Mouse (Mus musculus) cerebellum, adult 9-11 months (tissue): ENCODE data around the gene Zbtb48.
A peak's percentile ranks its signal among the peaks of the same experiment; 100 is the strongest.

Experiments
- DNase-seq: peaks from one replicate; pipeline ENCODE4 v3.0.0; 2022

Zbtb48 gene

DNA sequence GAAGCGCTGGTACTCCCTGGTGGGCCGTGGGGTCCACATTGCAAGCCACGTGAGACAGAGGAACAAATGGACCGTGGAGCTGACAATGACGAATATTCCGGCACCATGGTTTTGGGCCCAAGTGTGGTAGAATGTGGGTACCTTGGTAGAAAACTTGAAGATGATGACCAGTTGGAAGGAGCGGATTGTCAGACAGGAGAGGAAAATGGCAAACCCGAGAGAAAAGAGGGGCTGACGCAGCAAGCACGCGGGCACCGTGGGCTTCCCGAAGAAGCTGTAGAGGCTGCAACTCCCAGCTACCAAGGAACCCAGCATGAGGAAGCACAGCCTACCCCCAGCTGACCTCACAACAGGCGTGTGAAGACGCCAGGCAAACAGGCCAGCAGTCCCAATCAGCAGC, 985 bp upstream of the Zbtb48 start:
- peak; percentile 57 for DNase-seq

GRCm38 (mm10) chr4:152026751-152027508, 541 bp downstream of the Zbtb48 start:
- peak; percentile 55 for DNase-seq

DNA sequence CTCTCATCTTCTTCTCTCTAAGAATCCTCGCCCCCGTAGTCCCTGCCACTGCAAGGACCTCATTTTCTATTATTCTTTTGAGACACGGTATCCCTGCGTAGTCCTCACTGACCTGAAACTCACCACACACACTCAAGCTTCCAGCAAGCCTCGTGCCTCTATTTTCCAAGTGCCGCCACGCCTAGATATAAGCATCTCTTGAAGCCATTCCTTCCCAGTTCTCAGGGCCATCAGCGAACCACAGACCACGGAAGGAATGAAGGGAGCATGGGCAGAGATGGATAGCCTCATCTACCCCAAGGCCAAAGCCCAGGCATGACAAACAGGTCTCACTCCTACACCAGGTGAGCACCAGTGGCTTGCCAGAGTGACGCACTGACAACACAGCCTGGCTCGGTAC, 2.9 kb downstream of the Zbtb48 start:
- no peak for DNase-seq

DNA sequence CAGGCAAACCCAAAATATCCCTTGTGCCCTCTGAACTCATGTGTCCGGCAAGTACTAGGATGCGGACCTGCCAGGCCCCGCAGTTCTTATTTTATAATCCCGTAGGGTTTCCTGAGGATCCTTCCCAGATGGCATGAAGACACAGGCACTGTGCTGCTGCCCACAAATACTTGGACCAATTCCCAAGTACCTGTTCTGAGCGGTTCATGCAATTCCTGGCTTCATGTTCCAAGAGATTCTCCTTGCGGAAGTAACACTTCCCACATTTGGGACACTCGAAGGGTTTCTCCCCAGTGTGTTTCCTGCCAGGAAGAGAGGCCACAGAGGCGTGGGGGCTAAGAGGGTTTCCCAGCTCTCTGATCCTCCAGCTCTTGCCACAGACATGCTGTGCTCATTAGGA, 5.0 kb downstream of the Zbtb48 start:
- peak; percentile 57 for DNase-seq

DNA sequence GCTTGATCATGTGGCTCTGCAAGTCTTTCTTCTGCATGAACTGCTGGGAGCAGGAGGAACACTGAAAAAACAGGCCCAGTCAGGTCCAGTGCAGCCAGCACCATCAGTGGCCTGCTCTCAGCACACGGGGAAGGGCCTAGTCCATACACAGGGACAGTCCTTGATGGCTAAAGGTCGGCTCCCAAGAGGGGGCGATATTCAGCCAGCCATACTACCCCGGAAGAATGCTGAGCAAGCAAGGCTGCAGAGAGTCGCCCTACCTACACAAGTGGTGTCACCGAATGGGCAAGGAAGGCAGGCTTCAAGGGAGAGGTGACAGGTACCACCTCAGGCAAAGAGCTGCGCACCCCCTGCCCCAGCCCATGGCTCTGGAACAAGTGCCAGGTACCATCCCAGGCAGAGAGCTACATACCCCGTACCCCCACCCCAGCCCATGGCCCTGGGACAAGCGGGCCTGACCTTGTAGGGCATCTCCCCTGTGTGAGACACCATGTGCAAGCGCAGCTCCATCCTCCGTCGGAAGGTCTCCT, 5.8 kb downstream of the Zbtb48 start:
- DNase-seq, result peak; percentile 39

- DNase-seq, result peak; percentile 9
Observed at GRCm38 (mm10) chr4:152020024-152020423, 7.4 kb downstream of the Zbtb48 start.

DNA sequence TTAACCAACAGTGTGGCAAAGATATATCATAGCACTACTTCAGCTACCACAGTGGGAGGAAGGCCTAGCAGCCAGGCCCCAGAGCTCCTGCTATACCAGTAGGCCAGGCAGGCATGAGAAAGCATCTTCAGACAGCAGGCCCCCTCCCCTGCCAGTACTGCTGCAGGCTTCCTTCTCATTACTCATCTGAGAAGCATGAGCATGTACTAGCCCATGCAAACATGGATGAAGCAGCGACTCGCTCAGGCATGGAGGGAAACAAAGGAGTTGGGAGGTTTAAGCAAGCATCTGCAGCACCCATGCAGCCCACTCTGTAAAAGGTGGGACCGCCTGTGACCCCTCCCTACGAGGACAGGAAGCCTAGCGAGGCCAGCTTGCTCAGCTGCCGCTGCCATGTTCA, 8.4 kb downstream of the Zbtb48 start:
- no peak for DNase-seq

GRCm38 (mm10) chr4:152013036-152013813, 14.2 kb downstream of the Zbtb48 start:
- no peak for DNase-seq

GRCm38 (mm10) chr4:152012109-152012508, 15.4 kb downstream of the Zbtb48 start:
- DNase-seq, result no peak

- DNase-seq, result no peak
Observed at GRCm38 (mm10) chr4:152011171-152011760, 16.2 kb downstream of the Zbtb48 start.

DNA sequence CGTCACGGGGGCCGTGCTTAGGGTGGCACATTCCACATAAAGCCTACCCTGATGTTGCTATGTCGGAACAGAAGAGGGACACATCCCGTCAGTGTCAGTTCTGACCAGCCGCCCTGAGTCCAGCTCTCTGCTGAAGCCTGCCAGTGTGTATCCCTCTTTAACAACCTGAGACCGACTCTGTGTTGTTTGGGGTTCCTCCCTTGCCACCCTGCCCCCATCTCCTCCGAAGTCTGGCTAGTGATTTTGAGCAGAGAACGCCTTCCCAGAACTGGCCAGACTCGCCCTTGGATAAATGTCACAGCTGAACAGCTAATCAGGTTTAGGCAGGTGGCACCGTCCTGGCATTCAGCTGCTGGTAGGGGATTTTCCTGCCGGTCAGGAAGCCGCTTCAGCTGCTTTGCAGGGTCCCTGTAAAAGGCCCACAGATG, 16.8 kb downstream of the Zbtb48 start:
- DNase-seq, result no peak

DNA sequence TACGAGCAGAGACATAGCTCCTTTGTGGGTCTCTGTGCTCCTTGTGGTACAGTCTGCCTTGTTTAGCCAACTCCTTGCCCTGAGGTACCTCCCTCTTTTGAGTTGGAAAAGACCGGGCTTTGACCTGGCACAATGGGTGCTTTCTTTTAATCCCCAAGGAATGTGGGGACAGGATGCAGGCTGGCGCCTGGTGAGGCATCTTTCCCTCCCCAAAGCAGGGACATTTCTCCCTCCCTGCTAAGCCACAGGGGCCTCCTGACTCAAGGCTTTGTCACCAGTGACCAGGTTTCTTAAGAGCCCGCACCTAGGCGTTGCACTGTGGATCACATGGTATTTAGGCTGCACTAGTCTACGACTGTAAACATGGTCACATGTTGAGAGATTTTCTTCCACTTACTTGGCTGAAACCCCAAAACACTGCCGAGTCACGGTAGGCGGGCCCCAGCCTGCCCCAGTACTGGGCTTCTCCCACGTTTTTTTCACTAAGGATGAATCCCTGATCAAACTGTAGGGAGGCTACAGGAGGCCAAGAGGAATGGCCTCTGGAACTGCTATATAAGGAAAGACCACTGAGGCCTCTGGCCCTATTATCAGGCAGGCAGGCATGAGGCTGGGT, 17.3 kb downstream of the Zbtb48 start:
- DNase-seq, result peak; percentile 64

GRCm38 (mm10) chr4:152009076-152010051, 18.1 kb downstream of the Zbtb48 start:
- peak; percentile 84 for DNase-seq

- peak; percentile 94 for DNase-seq
Observed at GRCm38 (mm10) chr4:152008622-152009075, 18.8 kb downstream of the Zbtb48 start, which contains the start of gene Klhl21. TSS of gene Klhl21 (plus strand) at chr4:152008803.

DNA sequence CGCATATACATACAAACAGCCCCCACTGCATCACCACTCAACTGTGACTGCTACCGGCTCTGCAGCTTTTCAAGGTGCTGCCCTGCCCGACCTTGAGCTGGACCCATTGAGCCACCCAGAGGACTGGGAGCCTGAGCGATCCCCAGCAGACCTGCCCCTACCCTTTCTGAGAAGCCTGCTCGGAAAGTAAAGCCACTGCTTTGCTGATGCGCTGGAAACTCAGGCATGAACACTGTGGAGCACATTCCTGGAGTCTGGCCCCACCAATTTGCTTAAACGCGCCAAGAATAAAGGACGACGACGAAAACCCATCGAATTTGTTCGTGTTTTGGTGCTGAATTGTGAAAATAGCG, 19.3 kb downstream of the Zbtb48 start:
- no peak for DNase-seq

- no peak for DNase-seq
Observed at GRCm38 (mm10) chr4:152007481-152008147, 19.9 kb downstream of the Zbtb48 start.

DNA sequence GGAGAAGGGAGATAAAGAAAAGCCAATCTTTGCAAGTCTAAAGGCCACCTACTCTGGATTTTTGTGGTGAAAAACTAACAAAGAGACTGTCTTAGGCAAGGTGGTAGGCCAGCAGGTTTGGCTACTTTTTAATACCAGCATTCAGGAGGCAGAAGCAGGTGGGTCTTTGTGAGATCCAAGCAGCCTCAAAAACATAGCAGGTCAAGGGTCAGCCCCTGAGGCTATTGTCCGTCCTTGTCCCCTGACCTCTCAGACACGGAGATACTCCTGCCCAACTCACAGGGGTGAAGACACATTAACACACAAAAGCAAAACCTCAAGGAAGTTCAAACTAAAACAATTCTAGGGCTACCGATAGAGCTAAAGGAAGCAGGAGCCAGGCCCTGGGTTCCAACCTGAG, 20.7 kb downstream of the Zbtb48 start:
- DNase-seq, result no peak

GRCm38 (mm10) chr4:152006137-152006536, 21.3 kb downstream of the Zbtb48 start:
- no peak for DNase-seq

- DNase-seq, result no peak
Observed at GRCm38 (mm10) chr4:152002063-152002462, 25.4 kb downstream of the Zbtb48 start.

GRCm38 (mm10) chr4:152001335-152001734, 26.1 kb downstream of the Zbtb48 start:
- DNase-seq, result no peak

- DNase-seq, result no peak
Observed at GRCm38 (mm10) chr4:152000906-152001305, 26.6 kb downstream of the Zbtb48 start.
